Mouse (Mus musculus): ENCODE results near the gene Vmn2r40. TPM values are rescaled to one million over a fixed set of nuclear protein-coding genes. Genes with fewer than 3 reads are reported as not detected.
"Not testable (repeated sequence)": the region's sequence is repeated elsewhere in the genome, so short reads cannot be mapped to it uniquely, and the experiment has no call there.

Gene Vmn2r40
- polyA plus RNA-seq (2016; fragmentation: Nextera tagmentation; extraction: Ambion mirVana): not detected in 2 replicates

- H3K36me3 ChIP-seq; H3K9me3 ChIP-seq (replicated peaks); H3K4me1 ChIP-seq; H3K4me2 ChIP-seq; H3K9ac ChIP-seq; H3K27me3 ChIP-seq (replicated peaks); ATAC-seq; H3K4me3 ChIP-seq; H3K27ac ChIP-seq: not testable (repeated sequence)
- no CpG with 5 or more reads among the region's 1 CpGs for WGBS (ENCODE audit: insufficient replicate concordance)
Measured at GRCm38 (mm10) chr7:8931335-8931734, at the start of gene Vmn2r40. Gene Vmn2r40 (minus strand): TSS chr7:8931435.

Other genes starting within 250 kb of the Vmn2r40 start
- not detected in 2 replicates for gene Vmn2r39, start 99.4 kb upstream of the Vmn2r40 start, polyA plus RNA-seq (2016; fragmentation: Nextera tagmentation; extraction: Ambion mirVana)
- gene Vmn2r38, start 166.4 kb upstream of the Vmn2r40 start, polyA plus RNA-seq (2016; fragmentation: Nextera tagmentation; extraction: Ambion mirVana): not detected in 2 replicates